Mouse (Mus musculus): ENCODE results near the gene Sap30.

DNA sequence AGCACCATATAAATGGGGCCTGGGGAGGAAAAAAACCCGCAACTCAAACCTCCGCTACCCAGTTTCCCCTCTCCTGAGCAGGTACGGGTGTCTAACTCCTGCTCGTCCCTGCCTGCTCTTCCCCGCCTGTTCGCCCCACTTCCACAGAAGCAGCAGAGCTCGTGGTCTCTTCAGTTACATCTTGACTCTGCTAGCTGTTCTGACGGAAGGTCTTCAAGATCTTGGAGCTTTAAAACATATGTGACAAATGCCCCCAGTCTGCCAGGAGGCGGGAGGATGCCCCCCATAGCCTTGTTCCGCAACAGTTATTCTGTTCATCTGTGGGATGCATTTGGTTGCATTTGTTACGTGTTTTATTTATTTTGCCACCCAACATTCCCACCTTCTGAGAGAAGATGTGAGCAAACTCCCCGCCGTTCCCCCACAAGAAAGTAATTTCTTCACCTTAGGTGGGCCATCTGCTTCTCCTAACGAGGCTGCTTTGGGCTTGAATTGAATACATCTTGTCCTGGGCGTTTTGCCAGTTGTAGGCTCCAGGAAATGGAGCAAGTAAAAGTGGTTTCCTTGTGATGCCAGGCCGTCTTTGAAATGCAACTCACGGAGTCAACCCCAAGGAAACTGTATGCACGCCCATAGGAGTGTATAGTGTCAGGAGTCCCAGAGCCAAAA lies 51.8 kb downstream of the Sap30 start:
- TF ChIP-seq MAFK (IDR thresholded peaks at IDR 0.05; ENCODE audit: insufficient read depth, low read depth, low read length) (no peak), CHD2 (IDR thresholded peaks at IDR 0.05; ENCODE audit: low read depth, low read length) (no peak), HCFC1 (IDR thresholded peaks at IDR 0.05; ENCODE audit: borderline replicate concordance, insufficient read depth, low read length) (no peak), ZC3H11A (IDR thresholded peaks at IDR 0.05; ENCODE audit: borderline replicate concordance, low read depth, low read length) (no peak), ZNF384 (IDR thresholded peaks at IDR 0.05; ENCODE audit: low read depth, low read length) (no peak)

Data from ES-E14 (cell line).